Mouse (Mus musculus): ENCODE results near the gene Fosl2. TPM values are rescaled to one million over a fixed set of nuclear protein-coding genes. Genes with fewer than 3 reads are reported as not detected.

Fosl2 gene
- polyA plus RNA-seq, 1 experiment from 2014 or later = 0.67 TPM

DNA sequence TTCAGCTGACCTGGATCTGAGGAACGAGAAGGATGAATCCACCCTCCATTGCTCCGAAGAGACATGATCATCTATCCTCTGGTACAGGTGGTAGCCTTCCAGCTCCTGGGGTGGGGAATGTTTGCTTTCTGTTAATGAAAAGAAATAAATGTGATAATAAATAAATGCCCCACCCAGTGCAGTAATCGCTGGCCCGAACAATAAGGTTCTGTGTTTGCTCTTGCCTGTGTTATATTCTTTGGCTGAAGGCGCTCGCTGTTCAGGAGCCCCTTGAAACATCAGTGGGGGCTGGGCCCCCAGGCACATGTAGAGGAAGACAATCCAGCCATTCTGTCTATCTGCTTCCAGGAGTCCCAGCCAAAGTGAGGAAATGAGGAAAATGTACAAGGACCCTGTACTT lies 10.6 kb upstream of the Fosl2 start:
- H3K4me1 ChIP-seq (ENCODE audit: control insufficient read depth, insufficient read depth, low read length) = peaks cover 3% of the 10 kb centered on the region; the same call in 1 of the 2 replicates
- no peak overlapping the region for H3K4me3 ChIP-seq (ENCODE audit: low read depth, low read length)
- no peak overlapping the region for H3K27ac ChIP-seq (replicated peaks; ENCODE audit: low read depth, low read length)
- no peak overlapping the region for H3K4me2 ChIP-seq (ENCODE audit: low read depth, severe bottlenecking)
- H3K27me3 ChIP-seq (ENCODE audit: control insufficient read depth, insufficient read depth, low read length) = no peaks in the 10 kb centered on the region
- H3K9ac ChIP-seq (ENCODE audit: low read length) = no peak overlapping the region; the same call in 1 of the 2 replicates
- ATAC-seq (ENCODE audit: insufficient number of reproducible peaks, low FRiP score, low TSS enrichment, low read depth) = no peak
- DNase-seq (ENCODE audit: low spot score) = no peak
- no peaks in the 10 kb centered on the region for H3K9me3 ChIP-seq (ENCODE audit: control insufficient read depth, low read length)
- WGBS = 85% methylated on average over 6 of the region's 6 CpGs
- H3K36me3 ChIP-seq (ENCODE audit: control insufficient read depth, insufficient read depth, low read length) = no peaks in the 10 kb centered on the region

DNA sequence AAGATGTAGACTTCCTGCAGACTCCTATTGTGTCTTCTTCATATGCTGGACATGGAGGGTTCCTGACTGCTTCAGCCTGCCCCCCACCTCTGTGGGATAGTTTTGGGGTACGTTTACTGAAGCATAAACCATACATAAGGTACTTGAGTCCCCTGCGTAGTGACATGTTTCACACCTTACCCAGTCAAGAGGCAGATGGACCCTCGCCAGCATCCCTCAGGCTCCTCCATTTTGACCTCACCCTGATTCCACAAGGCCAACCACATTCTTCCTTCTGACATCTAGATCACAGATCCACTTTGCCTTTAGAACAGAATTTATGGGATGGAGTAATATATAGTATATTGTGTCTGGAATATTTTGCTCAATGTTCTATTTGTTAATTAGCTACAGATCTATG lies 8.4 kb upstream of the Fosl2 start:
- Histone ChIP-seq H3K27ac (replicated peaks; ENCODE audit: low read depth, low read length) (no peak overlapping the region), H3K4me2 (ENCODE audit: low read depth, severe bottlenecking) (no peak overlapping the region), H3K9me3 (ENCODE audit: control insufficient read depth, low read length) (no peaks in the 10 kb centered on the region), H3K4me3 (ENCODE audit: low read depth, low read length) (no peak overlapping the region), H3K4me1 (ENCODE audit: control insufficient read depth, insufficient read depth, low read length) (no peaks in the 10 kb centered on the region), H3K9ac (ENCODE audit: low read length) (no peak overlapping the region), H3K36me3 (ENCODE audit: control insufficient read depth, insufficient read depth, low read length) (no peaks in the 10 kb centered on the region), H3K27me3 (ENCODE audit: control insufficient read depth, insufficient read depth, low read length) (peaks cover 3% of the 10 kb centered on the region; the same call in 1 of the 2 replicates)
- DNase-seq (ENCODE audit: low spot score) = no peak
- 81% methylated on average over 3 of the region's 3 CpGs for WGBS
- ATAC-seq (ENCODE audit: insufficient number of reproducible peaks, low FRiP score, low TSS enrichment, low read depth) = no peak

DNA sequence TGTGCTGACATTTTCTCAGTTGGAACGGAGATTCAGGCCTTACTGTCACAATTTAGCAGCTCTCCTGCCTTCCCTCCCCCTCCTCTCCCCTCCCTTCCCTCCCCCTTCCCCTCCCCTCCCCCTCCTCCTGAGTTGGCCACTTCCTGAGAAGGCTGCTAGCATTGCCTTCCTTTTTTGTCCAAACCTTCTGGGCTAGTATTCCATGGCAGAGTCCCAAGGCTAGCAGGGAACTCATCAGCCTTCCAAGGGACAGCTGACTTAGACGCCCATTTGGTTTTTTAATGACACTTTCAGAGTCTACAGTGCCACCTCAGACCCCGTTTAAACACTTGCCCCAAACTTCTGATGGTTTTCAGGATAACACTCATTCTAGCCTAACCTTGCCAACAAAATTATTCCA lies 7.7 kb upstream of the Fosl2 start:
- H3K4me2 ChIP-seq (ENCODE audit: low read depth, severe bottlenecking) = no peak overlapping the region
- H3K4me1 ChIP-seq (ENCODE audit: control insufficient read depth, insufficient read depth, low read length) = no peaks in the 10 kb centered on the region
- no peak overlapping the region for H3K9ac ChIP-seq (ENCODE audit: low read length)
- H3K36me3 ChIP-seq (ENCODE audit: control insufficient read depth, insufficient read depth, low read length) = no peaks in the 10 kb centered on the region
- no peak for DNase-seq (ENCODE audit: low spot score)
- no peak for ATAC-seq (ENCODE audit: insufficient number of reproducible peaks, low FRiP score, low TSS enrichment, low read depth)
- no peak overlapping the region for H3K4me3 ChIP-seq (ENCODE audit: low read depth, low read length)
- H3K27me3 ChIP-seq (ENCODE audit: control insufficient read depth, insufficient read depth, low read length) = peaks cover 3% of the 10 kb centered on the region; the same call in 1 of the 2 replicates
- WGBS = 30% methylated on average over 3 of the region's 3 CpGs
- no peak overlapping the region for H3K27ac ChIP-seq (replicated peaks; ENCODE audit: low read depth, low read length)
- H3K9me3 ChIP-seq (ENCODE audit: control insufficient read depth, low read length) = no peaks in the 10 kb centered on the region

DNA sequence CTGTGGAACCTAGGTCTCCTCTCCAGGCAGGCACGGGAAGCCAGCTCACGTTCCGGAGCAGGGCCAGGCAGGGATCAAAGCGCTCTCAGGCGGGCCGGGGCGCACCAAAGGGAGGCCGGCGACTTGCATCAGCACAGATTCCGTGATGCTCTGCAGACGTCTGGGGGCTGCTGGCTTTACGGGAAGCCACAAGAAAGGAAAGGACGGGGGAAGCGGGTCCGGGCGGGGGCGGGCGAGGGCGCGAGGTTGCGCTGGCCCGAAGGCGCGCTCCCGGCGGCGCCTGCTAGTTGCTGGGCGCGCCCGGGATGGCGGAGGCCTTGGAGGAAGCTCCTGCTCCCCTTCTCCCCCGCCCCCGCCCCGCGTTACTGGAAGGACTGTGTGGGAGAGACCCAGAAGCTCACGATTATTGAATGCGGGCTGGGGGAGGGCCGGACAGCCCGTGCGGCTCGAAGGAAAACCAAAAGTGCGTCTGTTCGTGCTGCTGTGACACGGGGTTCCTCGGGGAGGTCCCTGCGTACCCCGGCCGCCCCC lies 2.6 kb upstream of the Fosl2 start:
- Histone ChIP-seq H3K4me3 (ENCODE audit: low read depth, low read length) (peak overlapping the region; percentile 50), H3K9me3 (ENCODE audit: control insufficient read depth, low read length) (no peaks in the 10 kb centered on the region), H3K9ac (ENCODE audit: low read length) (peak overlapping the region; percentile 70), H3K27ac (replicated peaks; ENCODE audit: low read depth, low read length) (peak overlapping the region; percentile 21; the same call in 1 of the 2 replicates), H3K36me3 (ENCODE audit: control insufficient read depth, insufficient read depth, low read length) (no peaks in the 10 kb centered on the region), H3K4me1 (ENCODE audit: control insufficient read depth, insufficient read depth, low read length) (peaks cover 4% of the 10 kb centered on the region), H3K4me2 (ENCODE audit: low read depth, severe bottlenecking) (peak overlapping the region; percentile 96), H3K27me3 (ENCODE audit: control insufficient read depth, insufficient read depth, low read length) (peaks cover 11% of the 10 kb centered on the region)
- ATAC-seq (ENCODE audit: insufficient number of reproducible peaks, low FRiP score, low TSS enrichment, low read depth) (no peak; the same call in 1 of the 2 replicates), DNase-seq (ENCODE audit: low spot score) (peak; percentile 79)
- WGBS = under 1% methylated on average over 48 of the region's 48 CpGs

DNA sequence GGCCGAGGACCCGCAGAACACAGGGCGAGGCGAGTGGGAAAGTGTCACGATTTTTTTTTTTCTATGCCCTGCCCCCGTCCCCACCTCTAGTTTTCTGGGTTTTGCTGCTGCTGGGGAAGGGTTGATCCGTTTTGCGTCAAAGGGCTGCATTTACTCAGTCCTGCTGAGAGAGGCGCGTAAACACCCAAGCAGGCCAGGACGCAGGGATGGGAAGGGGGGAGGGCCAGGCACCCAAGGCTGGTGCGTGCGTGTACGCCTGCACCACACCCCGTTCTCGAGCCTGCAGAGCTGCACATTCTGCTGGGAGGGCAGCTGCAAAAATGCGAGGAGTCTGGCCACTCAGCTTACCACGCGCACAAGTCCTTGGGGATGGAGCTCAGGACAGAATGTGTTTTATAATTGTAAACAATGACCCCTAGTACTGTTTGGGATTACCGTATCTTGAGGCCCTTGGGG lies 2.0 kb upstream of the Fosl2 start:
- Histone ChIP-seq H3K9ac (ENCODE audit: low read length) (peak overlapping the region; percentile 70), H3K4me3 (ENCODE audit: low read depth, low read length) (peak overlapping the region; percentile 50), H3K36me3 (ENCODE audit: control insufficient read depth, insufficient read depth, low read length) (no peaks in the 10 kb centered on the region), H3K9me3 (ENCODE audit: control insufficient read depth, low read length) (no peaks in the 10 kb centered on the region), H3K4me1 (ENCODE audit: control insufficient read depth, insufficient read depth, low read length) (peaks cover 4% of the 10 kb centered on the region), H3K27me3 (ENCODE audit: control insufficient read depth, insufficient read depth, low read length) (peaks cover 11% of the 10 kb centered on the region), H3K4me2 (ENCODE audit: low read depth, severe bottlenecking) (peak overlapping the region; percentile 96), H3K27ac (replicated peaks; ENCODE audit: low read depth, low read length) (no peak overlapping the region)
- ATAC-seq (ENCODE audit: insufficient number of reproducible peaks, low FRiP score, low TSS enrichment, low read depth) (no peak; the same call in 1 of the 2 replicates), DNase-seq (ENCODE audit: low spot score) (peak; percentile 68)
- WGBS = under 1% methylated on average over 20 of the region's 20 CpGs

DNA sequence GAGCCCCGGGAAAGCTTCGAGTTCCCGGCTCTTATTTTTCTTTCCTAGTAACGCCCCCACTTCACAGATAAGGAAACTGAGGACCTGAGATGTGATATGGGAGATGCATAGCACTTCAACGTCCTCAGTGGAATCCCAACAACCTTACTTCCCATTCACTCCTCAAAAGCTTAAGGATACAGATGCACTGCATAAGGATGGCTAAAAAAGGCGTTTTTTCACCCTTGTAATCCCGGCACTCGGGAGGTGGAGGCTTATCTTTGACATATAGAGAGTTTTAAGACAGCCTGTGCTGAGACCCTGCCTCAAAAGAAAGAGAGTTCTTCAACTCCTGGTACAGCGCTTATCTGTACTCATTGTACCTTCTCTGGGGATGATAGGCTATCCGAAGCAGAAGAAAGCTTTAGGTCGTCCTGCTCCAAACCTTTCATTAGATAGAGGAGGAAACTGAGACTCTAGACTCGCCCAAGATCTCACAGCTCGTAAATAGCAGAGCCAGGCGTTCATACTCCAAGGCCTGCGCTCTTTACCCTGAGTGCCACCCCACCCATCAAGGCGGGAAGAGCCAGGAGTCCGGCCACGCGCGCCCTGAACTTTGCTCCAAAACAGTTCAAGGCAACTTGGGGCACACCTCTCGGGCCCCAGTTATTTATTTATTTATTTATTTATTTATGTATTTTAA lies 1.4 kb upstream of the Fosl2 start:
- peaks cover 4% of the 10 kb centered on the region for H3K4me1 ChIP-seq (ENCODE audit: control insufficient read depth, insufficient read depth, low read length)

DNA sequence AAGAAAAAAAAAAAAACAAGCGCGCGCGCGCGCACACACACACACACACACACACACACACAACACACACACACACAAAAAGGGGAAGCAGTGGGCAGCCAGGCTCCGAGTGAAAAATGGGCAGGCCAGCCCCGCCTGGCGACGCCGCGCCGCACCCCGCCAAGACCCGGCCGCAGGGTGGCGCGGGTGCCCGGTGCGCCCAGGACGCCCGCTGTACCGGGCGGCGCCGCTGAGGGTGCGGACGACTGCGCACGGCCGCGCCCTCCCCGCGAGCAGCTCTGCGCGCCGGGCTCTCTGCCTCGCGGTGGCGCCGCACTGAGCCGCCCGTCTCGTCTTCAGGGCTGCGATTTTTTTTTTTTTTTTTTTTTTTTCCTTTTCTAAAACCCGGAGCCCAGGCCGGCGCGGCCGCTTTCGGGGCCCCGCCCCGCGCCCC lies 682 bp upstream of the Fosl2 start:
- Histone ChIP-seq H3K9ac (ENCODE audit: low read length) (peak overlapping the region; percentile 63), H3K36me3 (ENCODE audit: control insufficient read depth, insufficient read depth, low read length) (no peaks in the 10 kb centered on the region), H3K4me1 (ENCODE audit: control insufficient read depth, insufficient read depth, low read length) (peaks cover 4% of the 10 kb centered on the region), H3K4me3 (ENCODE audit: low read depth, low read length) (peak overlapping the region; percentile 65), H3K27me3 (ENCODE audit: control insufficient read depth, insufficient read depth, low read length) (peaks cover 11% of the 10 kb centered on the region), H3K4me2 (ENCODE audit: low read depth, severe bottlenecking) (peak overlapping the region; percentile 96), H3K27ac (replicated peaks; ENCODE audit: low read depth, low read length) (no peak overlapping the region; the same call in 1 of the 2 replicates), H3K9me3 (ENCODE audit: control insufficient read depth, low read length) (no peaks in the 10 kb centered on the region)
- WGBS = under 1% methylated on average over 34 of the region's 54 CpGs
- ATAC-seq (ENCODE audit: insufficient number of reproducible peaks, low FRiP score, low TSS enrichment, low read depth) = 0 out of 2 replicates have a peak, but pooled peaks have one; percentile 0
- no peak for DNase-seq (ENCODE audit: low spot score)

More for the DNA sequence above, 1.4 kb upstream of the Fosl2 start:
- Histone ChIP-seq H3K27me3 (ENCODE audit: control insufficient read depth, insufficient read depth, low read length) (peaks cover 11% of the 10 kb centered on the region), H3K27ac (replicated peaks; ENCODE audit: low read depth, low read length) (no peak overlapping the region), H3K4me2 (ENCODE audit: low read depth, severe bottlenecking) (peak overlapping the region; percentile 96), H3K4me3 (ENCODE audit: low read depth, low read length) (peak overlapping the region; percentile 65), H3K9me3 (ENCODE audit: control insufficient read depth, low read length) (no peaks in the 10 kb centered on the region), H3K9ac (ENCODE audit: low read length) (no peak overlapping the region), H3K36me3 (ENCODE audit: control insufficient read depth, insufficient read depth, low read length) (no peaks in the 10 kb centered on the region)
- WGBS = 4% methylated on average over 21 of the region's 21 CpGs
- ATAC-seq (ENCODE audit: insufficient number of reproducible peaks, low FRiP score, low TSS enrichment, low read depth) = no peak
- DNase-seq (ENCODE audit: low spot score) = peak; percentile 35

DNA sequence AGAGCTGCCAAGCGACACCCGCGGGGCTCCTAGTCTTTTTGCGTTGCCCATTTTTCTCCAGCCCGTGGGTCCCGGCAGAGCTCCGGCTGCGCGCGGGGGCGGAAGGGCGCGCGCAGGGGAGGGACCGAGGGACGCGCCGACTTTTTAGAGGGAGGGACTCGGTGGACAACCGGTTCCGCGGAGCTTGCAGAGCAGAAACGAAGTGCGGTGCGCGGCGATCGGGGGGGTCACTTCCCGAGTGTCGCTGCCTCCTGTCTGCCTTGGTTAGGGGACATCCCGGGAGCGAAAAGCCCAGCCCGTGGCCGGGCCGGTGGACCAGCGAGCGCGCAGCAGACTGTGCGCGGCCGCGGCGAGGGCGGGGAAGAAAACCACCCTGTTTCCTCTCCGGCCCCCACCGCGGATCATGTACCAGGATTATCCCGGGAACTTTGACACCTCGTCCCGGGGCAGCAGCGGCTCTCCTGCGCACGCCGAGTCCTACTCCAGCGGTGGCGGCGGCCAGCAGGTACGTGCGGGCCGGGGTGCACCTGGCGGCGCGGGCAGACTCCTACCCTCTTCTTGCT lies 781 bp downstream of the Fosl2 start:
- peak overlapping the region; percentile 96 for H3K4me2 ChIP-seq (ENCODE audit: low read depth, severe bottlenecking)
- H3K27me3 ChIP-seq (ENCODE audit: control insufficient read depth, insufficient read depth, low read length) = peaks cover 11% of the 10 kb centered on the region
- H3K36me3 ChIP-seq (ENCODE audit: control insufficient read depth, insufficient read depth, low read length) = no peaks in the 10 kb centered on the region

More for the DNA sequence above, 781 bp downstream of the Fosl2 start:
- under 1% methylated on average over 63 of the region's 63 CpGs for WGBS
- H3K9ac ChIP-seq (ENCODE audit: low read length) = peak overlapping the region; percentile 63
- DNase-seq (ENCODE audit: low spot score) = peak; percentile 69
- H3K4me3 ChIP-seq (ENCODE audit: low read depth, low read length) = peak overlapping the region; percentile 65
- H3K4me1 ChIP-seq (ENCODE audit: control insufficient read depth, insufficient read depth, low read length) = peaks cover 4% of the 10 kb centered on the region
- no peak overlapping the region for H3K27ac ChIP-seq (replicated peaks; ENCODE audit: low read depth, low read length)
- no peak for ATAC-seq (ENCODE audit: insufficient number of reproducible peaks, low FRiP score, low TSS enrichment, low read depth)
- no peaks in the 10 kb centered on the region for H3K9me3 ChIP-seq (ENCODE audit: control insufficient read depth, low read length)
